Mouse (Mus musculus) embryonic facial prominence, embryonic 14.5 days (tissue): ENCODE measurements at regions not wholly inside any gene's neighbourhood (a gene's known extent, or its start where the extent isn't known, plus 50 kb on each side); places are given as distances from the start of the nearest gene placed in this dataset.

ENCODE experiments used
- ATAC-seq: fragments of 200-750 bp; cut with Nextera tagmentation; 2 replicates; pipeline ENCODE4 v1.8.0; 2017; ENCODE audit warnings: low read depth, moderate number of reproducible peaks, moderate TSS enrichment
- DNase-seq: peaks from one replicate; pipeline ENCODE4 v3.0.0-alpha.2; 2015; ENCODE audit warnings: low spot score
- H3K27ac ChIP-seq: fragments of 300-500 bp; sonication (generic); replicated peaks from 2 replicates; pipeline ENCODE4 v1.5.1; 2014; ENCODE audit warnings: low read depth, mild to moderate bottlenecking, low read length, moderate library complexity
- H3K27me3 ChIP-seq: fragments of 300-500 bp; sonication (generic); replicated peaks from 2 replicates; pipeline ENCODE4 v1.6.1; 2014; ENCODE audit warnings: low read length; ENCODE audit not compliant: control insufficient read depth, insufficient read depth
- H3K36me3 ChIP-seq: fragments of 300-500 bp; sonication (generic); 2 replicates; pipeline ENCODE4 v1.6.1; 2014; ENCODE audit warnings: low read length, mixed read lengths; ENCODE audit not compliant: control insufficient read depth, insufficient read depth
- H3K4me1 ChIP-seq: fragments of 300-500 bp; sonication (generic); 2 replicates; pipeline ENCODE4 v1.6.1; 2014; ENCODE audit warnings: antibody characterized with exemption, low read length; ENCODE audit not compliant: control insufficient read depth, insufficient read depth
- H3K4me2 ChIP-seq: fragments of 300-500 bp; sonication (generic); 2 replicates; pipeline ENCODE4 v1.6.1; 2014; ENCODE audit warnings: low read depth, mild to moderate bottlenecking, low read length, moderate library complexity, mixed read lengths
- H3K4me3 ChIP-seq: fragments of 300-500 bp; sonication (generic); 2 replicates; pipeline ENCODE4 v1.5.1; 2014; ENCODE audit warnings: low read depth, mild to moderate bottlenecking, low read length
- H3K9ac ChIP-seq: fragments of 300-500 bp; sonication (generic); 2 replicates; pipeline ENCODE4 v1.6.1; 2014; ENCODE audit warnings: low read depth, mild to moderate bottlenecking, low read length, moderate library complexity, mixed read lengths
- H3K9me3 ChIP-seq: fragments of 300-500 bp; sonication (generic); 2 replicates; pipeline ENCODE4 v1.6.1; 2016; ENCODE audit warnings: low read length; ENCODE audit not compliant: control insufficient read depth
- WGBS: fragments of 180-500 bp; shearing (Covaris S2); extraction: QIAGEN DNeasy Blood & Tissue Kit; methylation state at CpG from one replicate; pipeline ENCODE4 v1.1.7; 2014; 5-methylcytosine and 5-hydroxymethylcytosine counted together

DNA sequence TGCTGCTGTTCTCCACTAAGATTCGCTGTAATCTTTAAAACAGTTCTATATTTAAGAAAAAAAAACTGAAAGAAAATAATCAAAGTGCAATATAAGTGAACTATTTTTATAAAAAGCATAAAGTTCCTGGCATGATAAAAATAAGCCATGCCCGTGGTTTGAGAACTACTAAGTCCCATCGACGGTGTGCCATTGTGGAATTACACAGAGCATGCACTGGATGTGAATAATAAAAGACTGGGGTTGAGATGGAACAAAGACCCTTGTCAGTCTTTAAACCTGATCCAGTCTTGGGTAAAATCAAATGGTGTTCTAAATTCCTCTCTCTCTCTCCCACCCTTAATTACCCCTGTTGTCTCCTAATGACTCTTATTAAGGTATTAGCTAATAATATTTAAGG, 137.7 kb upstream of the Gpc5 start:
- DNase-seq (no peak), ATAC-seq (no peak)
- Histone ChIP-seq H3K27ac (no peak overlapping the region), H3K9ac (no peak overlapping the region), H3K4me2 (no peak overlapping the region), H3K36me3 (no peaks in the 10 kb centered on the region), H3K9me3 (no peaks in the 10 kb centered on the region), H3K4me1 (peaks cover 9% of the 10 kb centered on the region; the same call in 1 of the 2 replicates), H3K27me3 (no peaks in the 10 kb centered on the region), H3K4me3 (no peak overlapping the region)
- 48% methylated on average over 4 of the region's 4 CpGs for WGBS

DNA sequence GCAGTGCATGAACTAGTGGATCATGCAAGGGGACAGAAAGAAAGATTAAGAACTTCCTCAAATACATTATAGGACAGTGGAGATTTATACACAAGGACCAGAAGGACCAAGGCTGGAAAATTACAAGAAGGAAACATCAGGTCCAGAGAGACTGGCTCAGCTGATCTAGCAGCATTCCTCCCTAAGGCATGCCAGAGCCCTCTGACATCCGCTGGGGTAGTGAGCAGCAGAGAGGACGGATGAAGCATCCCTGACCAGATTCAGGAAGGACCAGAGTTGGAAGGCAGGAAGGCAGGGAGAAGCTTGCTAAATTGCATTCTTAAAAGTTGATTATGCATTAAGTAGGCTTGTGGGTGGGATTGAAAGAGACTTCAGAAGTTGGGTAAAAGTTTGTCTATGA, 136.4 kb upstream of the Gpc5 start:
- WGBS, result 33% methylated on average over 2 of the region's 2 CpGs

DNA sequence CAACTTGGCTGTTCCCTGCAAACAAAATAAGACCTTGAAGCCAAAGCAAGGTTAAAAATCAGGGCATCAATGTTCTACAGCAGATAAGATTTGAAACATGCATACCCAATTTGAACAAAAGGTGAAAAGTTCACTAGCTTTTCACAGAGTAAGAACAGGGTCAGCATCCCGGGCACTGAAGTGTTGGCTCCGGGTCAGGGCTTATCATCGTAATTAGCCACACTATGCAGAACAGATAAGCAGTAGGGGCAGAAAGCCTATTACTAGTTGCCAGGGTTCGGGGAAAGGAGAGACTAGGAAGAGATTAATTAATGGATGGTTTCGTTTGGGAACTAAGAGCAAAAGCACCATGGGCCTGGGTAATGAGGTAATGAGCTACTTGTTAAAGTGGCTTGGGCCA, 131.7 kb upstream of the Gpc5 start:
- Histone ChIP-seq H3K4me1 (no peaks in the 10 kb centered on the region), H3K9ac (no peak overlapping the region), H3K4me2 (no peak overlapping the region), H3K9me3 (no peaks in the 10 kb centered on the region), H3K27ac (no peak overlapping the region), H3K36me3 (no peaks in the 10 kb centered on the region), H3K4me3 (no peak overlapping the region), H3K27me3 (no peaks in the 10 kb centered on the region)
- WGBS, result 38% methylated on average over 5 of the region's 5 CpGs
- DNase-seq (no peak), ATAC-seq (no peak)

More for the DNA sequence above, 136.4 kb upstream of the Gpc5 start:
- no peak overlapping the region for H3K27ac ChIP-seq
- no peak overlapping the region for H3K9ac ChIP-seq
- ATAC-seq, result no peak
- DNase-seq, result no peak
- no peaks in the 10 kb centered on the region for H3K36me3 ChIP-seq
- no peak overlapping the region for H3K4me2 ChIP-seq
- H3K4me3 ChIP-seq, result no peak overlapping the region
- H3K9me3 ChIP-seq, result no peaks in the 10 kb centered on the region
- H3K4me1 ChIP-seq, result peaks cover 8% of the 10 kb centered on the region; the same call in 1 of the 2 replicates
- H3K27me3 ChIP-seq, result no peaks in the 10 kb centered on the region

DNA sequence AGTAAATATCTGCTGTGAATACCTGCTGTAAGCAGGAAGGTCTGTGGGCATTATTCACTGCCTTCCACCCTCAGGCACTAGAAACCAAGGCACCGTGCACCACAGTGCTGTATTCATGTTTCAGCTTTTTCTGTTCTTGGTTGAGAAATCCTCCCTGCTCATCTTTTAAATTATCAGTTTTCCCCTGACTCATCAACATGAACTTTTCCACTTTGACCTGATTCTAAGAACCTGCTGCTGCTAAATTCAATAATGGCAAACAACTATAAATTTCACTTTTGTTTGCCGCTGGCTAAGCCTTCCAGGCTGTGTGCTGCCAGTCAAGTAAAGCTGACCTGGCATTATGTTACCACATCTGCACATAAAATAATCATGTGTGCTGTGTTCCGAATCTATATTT, 126.1 kb upstream of the Gpc5 start:
- Histone ChIP-seq H3K27ac (no peak overlapping the region), H3K9me3 (no peaks in the 10 kb centered on the region), H3K9ac (no peak overlapping the region), H3K36me3 (no peaks in the 10 kb centered on the region), H3K27me3 (no peaks in the 10 kb centered on the region), H3K4me2 (no peak overlapping the region), H3K4me3 (no peak overlapping the region), H3K4me1 (no peaks in the 10 kb centered on the region)
- no peak for DNase-seq
- 38% methylated on average over 3 of the region's 3 CpGs for WGBS
- no peak for ATAC-seq

DNA sequence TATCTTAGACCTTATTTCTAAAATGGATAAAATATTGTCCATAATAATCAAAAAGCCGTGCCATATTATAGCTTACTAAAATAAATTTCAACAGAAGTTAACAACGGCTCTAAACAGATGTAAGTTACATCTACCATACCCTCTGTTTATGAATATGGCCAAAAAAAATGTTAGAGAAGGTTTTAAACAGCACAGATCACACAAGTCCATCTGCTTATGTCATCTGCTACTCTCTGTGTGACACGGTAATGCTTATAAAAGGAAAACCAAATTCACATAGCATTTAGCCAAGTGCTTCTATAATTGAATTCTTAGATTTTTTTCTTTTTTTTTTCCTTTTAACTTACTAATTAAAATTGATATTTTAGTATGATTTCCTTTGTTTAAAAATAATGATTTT, 123.0 kb upstream of the Gpc5 start:
- WGBS, result 84% methylated on average over 3 of the region's 3 CpGs
- H3K9ac ChIP-seq, result no peak overlapping the region
- no peaks in the 10 kb centered on the region for H3K9me3 ChIP-seq
- no peak overlapping the region for H3K27ac ChIP-seq
- H3K4me2 ChIP-seq, result no peak overlapping the region
- H3K4me3 ChIP-seq, result no peak overlapping the region
- H3K36me3 ChIP-seq, result no peaks in the 10 kb centered on the region
- ATAC-seq, result no peak
- no peaks in the 10 kb centered on the region for H3K4me1 ChIP-seq
- DNase-seq, result no peak
- H3K27me3 ChIP-seq, result no peaks in the 10 kb centered on the region

DNA sequence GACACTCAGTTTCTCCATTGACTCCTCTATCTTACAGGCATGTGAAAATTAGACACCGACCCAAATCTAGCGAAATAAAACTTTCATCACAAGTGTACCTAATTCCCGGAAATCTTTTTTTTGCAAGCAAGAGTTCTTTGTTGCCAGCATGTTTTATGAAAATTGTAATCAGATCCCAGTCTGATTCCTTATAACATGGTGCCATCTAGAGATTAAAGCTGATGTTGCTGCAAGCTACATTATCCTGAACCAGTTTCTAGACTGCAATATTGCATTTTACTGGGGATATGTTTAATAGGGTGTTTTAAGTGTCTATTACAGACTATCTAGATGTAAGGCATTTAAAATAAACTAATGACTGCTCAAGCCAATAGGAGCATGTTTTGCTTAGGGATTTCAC, 110.9 kb upstream of the Gpc5 start:
- 46% methylated on average over 3 of the region's 3 CpGs for WGBS
- Histone ChIP-seq H3K36me3 (no peaks in the 10 kb centered on the region), H3K4me2 (no peak overlapping the region), H3K9ac (no peak overlapping the region), H3K27me3 (no peaks in the 10 kb centered on the region), H3K9me3 (no peaks in the 10 kb centered on the region), H3K4me3 (no peak overlapping the region), H3K27ac (no peak overlapping the region), H3K4me1 (no peaks in the 10 kb centered on the region)
- DNase-seq (peak; percentile 33), ATAC-seq (no peak)

DNA sequence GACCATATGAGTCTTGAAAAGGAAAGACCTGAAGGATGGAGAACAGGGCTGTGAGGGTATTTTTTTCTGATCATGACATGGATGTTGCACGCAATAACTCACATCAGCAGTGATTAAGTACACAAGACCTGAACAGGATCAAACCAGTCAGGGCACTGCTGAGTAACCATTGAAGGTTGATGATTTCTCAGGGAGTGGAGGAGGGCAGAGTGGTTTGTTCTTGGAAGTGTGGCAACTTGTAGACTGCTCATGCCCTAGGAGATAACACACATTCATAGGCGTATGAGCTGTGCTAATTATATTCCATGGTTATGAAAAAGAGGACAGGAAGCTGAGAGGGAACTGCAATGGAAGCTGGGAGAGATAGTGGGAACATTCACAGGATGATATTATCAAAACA, 88.8 kb upstream of the Gpc5 start:
- Histone ChIP-seq H3K4me1 (no peaks in the 10 kb centered on the region; the same call in 1 of the 2 replicates), H3K27me3 (no peaks in the 10 kb centered on the region), H3K9ac (no peak overlapping the region), H3K4me2 (no peak overlapping the region), H3K27ac (no peak overlapping the region), H3K4me3 (no peak overlapping the region), H3K36me3 (no peaks in the 10 kb centered on the region), H3K9me3 (no peaks in the 10 kb centered on the region)
- DNase-seq (no peak), ATAC-seq (no peak)
- 85% methylated on average over 2 of the region's 2 CpGs for WGBS

DNA sequence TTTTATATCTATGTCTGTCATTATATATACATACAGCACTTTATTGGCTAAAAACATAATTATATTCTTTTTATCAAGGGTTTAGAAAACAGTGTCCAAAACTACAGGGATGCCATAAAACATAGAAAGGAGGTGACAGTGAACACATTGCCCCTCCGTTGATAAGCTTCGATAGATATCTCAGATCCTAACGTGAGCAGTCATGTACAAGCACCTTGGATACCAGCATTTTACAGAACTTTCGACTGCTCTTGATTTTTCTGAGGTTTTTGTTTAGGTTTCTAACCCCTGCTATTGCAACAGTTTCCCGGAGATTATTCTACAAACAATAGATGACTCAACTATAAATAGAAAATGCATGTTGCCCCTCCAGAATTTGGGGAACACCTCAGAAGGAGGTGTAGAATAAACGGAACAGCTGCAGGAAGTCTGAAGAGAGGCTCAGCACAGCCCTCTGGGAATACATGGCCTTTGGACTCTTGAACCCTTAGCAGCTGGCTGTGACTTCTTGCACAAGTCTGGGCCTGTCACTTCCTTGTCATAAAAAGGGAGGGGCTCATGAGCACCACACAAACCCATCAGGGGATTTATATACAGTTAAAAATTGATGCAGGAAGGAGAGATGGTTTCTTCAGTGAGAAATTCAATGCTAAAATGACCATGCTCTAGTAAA, 87.1 kb upstream of the Gpc5 start:
- H3K4me1 ChIP-seq, result no peaks in the 10 kb centered on the region; the same call in 1 of the 2 replicates
- 58% methylated on average over 6 of the region's 6 CpGs for WGBS
- ATAC-seq, result no peak

DNA sequence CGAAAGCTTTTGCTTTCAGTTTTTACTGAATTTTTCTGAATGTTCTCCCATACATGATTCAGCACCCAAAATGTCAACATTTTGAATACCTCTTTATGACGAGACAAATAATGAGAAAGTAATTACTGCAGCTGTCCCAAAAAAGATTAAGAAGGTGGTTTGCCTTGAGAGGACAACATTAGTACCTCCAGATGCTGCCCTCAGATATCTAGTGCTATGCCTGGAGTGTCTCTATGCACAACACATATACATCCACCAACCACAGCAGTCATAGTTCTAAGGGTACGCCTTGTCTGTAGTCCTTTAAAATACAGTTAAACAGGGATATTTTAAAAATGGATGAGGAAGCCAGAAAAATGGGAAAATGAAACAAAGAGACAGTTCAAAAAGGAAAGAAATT, 81.1 kb upstream of the Gpc5 start:
- Histone ChIP-seq H3K27me3 (no peaks in the 10 kb centered on the region), H3K9ac (no peak overlapping the region), H3K9me3 (no peaks in the 10 kb centered on the region), H3K36me3 (no peaks in the 10 kb centered on the region), H3K4me2 (no peak overlapping the region), H3K4me3 (no peak overlapping the region), H3K27ac (no peak overlapping the region), H3K4me1 (no peaks in the 10 kb centered on the region; the same call in 1 of the 2 replicates)
- WGBS, result 82% methylated on average over 3 of the region's 3 CpGs
- DNase-seq (no peak), ATAC-seq (no peak)

More for the DNA sequence above, 87.1 kb upstream of the Gpc5 start:
- H3K9me3 ChIP-seq, result no peaks in the 10 kb centered on the region
- no peak overlapping the region for H3K27ac ChIP-seq
- DNase-seq, result peak; percentile 59
- H3K4me2 ChIP-seq, result no peak overlapping the region
- H3K9ac ChIP-seq, result no peak overlapping the region
- no peaks in the 10 kb centered on the region for H3K36me3 ChIP-seq
- no peaks in the 10 kb centered on the region for H3K27me3 ChIP-seq
- no peak overlapping the region for H3K4me3 ChIP-seq
